Mouse (Mus musculus): ENCODE results near the gene Il1rapl2. TPM values are rescaled to one million over a fixed set of nuclear protein-coding genes. Genes with fewer than 3 reads are reported as not detected.

The Il1rapl2 gene
- total and polyA plus RNA-seq, 3 experiments, result not detected

- H3K9me3 ChIP-seq (replicated peaks; ENCODE audit: low read length), result no peaks in the 10 kb centered on the region
- H3K4me3 ChIP-seq (replicated peaks in 1 of 3; ENCODE audit: low read depth in 2 of 3, low read length in 2 of 3, poor library complexity in 1 of 3), result no peak overlapping the region
- in situ Hi-C loops (cut with MboI; ENCODE audit: low pct_ligation_motif_present, low pct_unique_long_range_greater_than_20kb, low sequenced_read_pairs), result no loop called here
- no peak overlapping the region for H3K27ac ChIP-seq (ENCODE audit: insufficient read depth, low read depth)
- no peak for TF ChIP-seq MXI1 (IDR thresholded peaks at IDR 0.05; ENCODE audit: low read depth, low read length)
- no peak for TF ChIP-seq JUND (conservative IDR thresholded peaks at IDR 0.05; ENCODE audit: low read depth, low read length)
- no peak for TF ChIP-seq TBP (conservative IDR thresholded peaks at IDR 0.05; ENCODE audit: low read depth, low read length)
- no peak for TF ChIP-seq KAT2A (IDR thresholded peaks at IDR 0.05; ENCODE audit: insufficient replicate concordance, low read length)
- TF ChIP-seq ZNF384 (IDR thresholded peaks at IDR 0.05; ENCODE audit: low read depth, low read length), result no peak
- no peak for TF ChIP-seq GABPA (IDR thresholded peaks at IDR 0.05; ENCODE audit: insufficient replicate concordance, low read depth, low read length)
- TF ChIP-seq ZMIZ1 (IDR thresholded peaks at IDR 0.05; ENCODE audit: low read depth, low read length), result no peak
- no peak for TF ChIP-seq RCOR1 (conservative IDR thresholded peaks at IDR 0.05; ENCODE audit: low read depth, low read length)
- TF ChIP-seq PAX5 (IDR thresholded peaks at IDR 0.05; ENCODE audit: low read length), result no peak
- no peak for TF ChIP-seq UBTF (IDR thresholded peaks at IDR 0.05; ENCODE audit: low read depth, low read length)
- no peak for TF ChIP-seq E2F4 (IDR thresholded peaks at IDR 0.05; ENCODE audit: insufficient replicate concordance, low read depth, low read length)
- no peak for TF ChIP-seq SIN3A (IDR thresholded peaks at IDR 0.05; ENCODE audit: low read length)
- TF ChIP-seq TCF12 (IDR thresholded peaks at IDR 0.05; ENCODE audit: low read depth, low read length), result no peak
- no peaks in the 10 kb centered on the region for H3K36me3 ChIP-seq (replicated peaks in 1 of 2; ENCODE audit: control insufficient read depth in 1 of 2, insufficient read depth in 1 of 2, low read length in 1 of 2)
- no peak for DNase-seq (ENCODE audit: extremely low read depth)
- no peak overlapping the region for H3K9ac ChIP-seq (ENCODE audit: insufficient read depth, low read depth)
- no peaks in the 10 kb centered on the region for H3K27me3 ChIP-seq (replicated peaks)
- H3K4me1 ChIP-seq (ENCODE audit: control insufficient read depth in 1 of 2, insufficient read depth in 2 of 2), result no peaks in the 10 kb centered on the region
- dilution Hi-C loops (cut with MboI; ENCODE audit: extremely low pct_ligation_motif_present, extremely low pct_unique_long_range_greater_than_20kb, low sequenced_read_pairs), result no loop called here
- H3K4me2 ChIP-seq (ENCODE audit: insufficient read depth, low read depth, poor library complexity, severe bottlenecking), result no peak overlapping the region
- H3K79me2 ChIP-seq (replicated peaks; ENCODE audit: control insufficient read depth, extremely low read depth, insufficient read depth, poor library complexity, severe bottlenecking), result no peaks in the 10 kb centered on the region
Observed at GRCm38 (mm10) chrX:138478488-138478887, 908.1 kb downstream of the Il1rapl2 start.

- H3K27ac ChIP-seq (ENCODE audit: insufficient read depth, low read depth), result no peak overlapping the region
- H3K4me3 ChIP-seq (replicated peaks in 1 of 3; ENCODE audit: low read depth in 2 of 3, low read length in 2 of 3, poor library complexity in 1 of 3), result no peak overlapping the region
- no peaks in the 10 kb centered on the region for H3K9me3 ChIP-seq (replicated peaks; ENCODE audit: low read length)
- no peaks in the 10 kb centered on the region for H3K27me3 ChIP-seq (replicated peaks)
- no peaks in the 10 kb centered on the region for H3K36me3 ChIP-seq (replicated peaks in 1 of 2; ENCODE audit: control insufficient read depth in 1 of 2, insufficient read depth in 1 of 2, low read length in 1 of 2)
- H3K4me2 ChIP-seq (ENCODE audit: insufficient read depth, low read depth, poor library complexity, severe bottlenecking), result no peak overlapping the region
- no peaks in the 10 kb centered on the region for H3K79me2 ChIP-seq (replicated peaks; ENCODE audit: control insufficient read depth, extremely low read depth, insufficient read depth, poor library complexity, severe bottlenecking)
- DNase-seq (ENCODE audit: extremely low read depth), result no peak
- no peaks in the 10 kb centered on the region for H3K4me1 ChIP-seq (ENCODE audit: control insufficient read depth in 1 of 2, insufficient read depth in 2 of 2)
- TF ChIP-seq MEF2A (IDR thresholded peaks at IDR 0.05; ENCODE audit: borderline replicate concordance, low read depth, low read length) (no peak), MAFK (IDR thresholded peaks at IDR 0.05; ENCODE audit: insufficient replicate concordance, low read length) (no peak), ZKSCAN1 (IDR thresholded peaks at IDR 0.05; ENCODE audit: borderline replicate concordance, low read depth, low read length) (no peak), TCF12 (IDR thresholded peaks at IDR 0.05; ENCODE audit: low read depth, low read length) (no peak)
- dilution Hi-C loops (cut with MboI; ENCODE audit: extremely low pct_ligation_motif_present, extremely low pct_unique_long_range_greater_than_20kb, low sequenced_read_pairs), result no loop called here
- in situ Hi-C loops (cut with MboI; ENCODE audit: low pct_ligation_motif_present, low pct_unique_long_range_greater_than_20kb, low sequenced_read_pairs), result no loop called here
- H3K9ac ChIP-seq (ENCODE audit: insufficient read depth, low read depth), result no peak overlapping the region
Observed at GRCm38 (mm10) chrX:138500510-138500909, 930.1 kb downstream of the Il1rapl2 start.

Measured in CH12.LX (cell line).